Mouse (Mus musculus) frontal cortex, postnatal 36 days (tissue): ENCODE results near the gene Ftsj1.

Experiments
- DNase-seq, 2 experiments: peaks; one replicate each; pipeline ENCODE4 v3.0.0; 2022; ENCODE audit warnings: low spot score in 2 of 2

Gene Ftsj1

GRCm38 (mm10) chrX:8252334-8253285 lies at the start of gene Ftsj1:
Ftsj1 (minus strand) TSS chrX:8252406.
- DNase-seq = peak; percentile 81 to 90

GRCm38 (mm10) chrX:8288621-8289020 lies 36.4 kb upstream of the Ftsj1 start:
- DNase-seq = no peak

DNA sequence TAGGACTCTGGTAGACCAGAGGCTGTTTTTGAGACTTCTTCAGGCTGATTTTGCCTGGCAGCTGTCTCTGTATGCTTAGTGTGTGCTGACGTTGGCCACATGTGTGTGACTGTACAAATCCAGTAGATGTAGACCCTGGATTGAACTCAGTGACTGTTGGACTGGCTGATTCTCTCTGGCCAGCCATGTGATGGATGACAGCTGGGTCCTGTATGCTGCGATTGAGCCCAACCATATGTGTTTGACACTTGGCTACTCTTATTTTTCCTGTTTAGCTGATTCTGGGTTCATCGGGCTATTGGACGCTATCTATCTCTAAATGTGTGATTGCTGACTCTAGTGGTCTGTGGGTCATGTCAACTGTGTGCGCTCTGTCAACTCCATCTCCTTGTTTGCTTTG lies 21.9 kb upstream of the Ftsj1 start:
- no peak for DNase-seq

DNA sequence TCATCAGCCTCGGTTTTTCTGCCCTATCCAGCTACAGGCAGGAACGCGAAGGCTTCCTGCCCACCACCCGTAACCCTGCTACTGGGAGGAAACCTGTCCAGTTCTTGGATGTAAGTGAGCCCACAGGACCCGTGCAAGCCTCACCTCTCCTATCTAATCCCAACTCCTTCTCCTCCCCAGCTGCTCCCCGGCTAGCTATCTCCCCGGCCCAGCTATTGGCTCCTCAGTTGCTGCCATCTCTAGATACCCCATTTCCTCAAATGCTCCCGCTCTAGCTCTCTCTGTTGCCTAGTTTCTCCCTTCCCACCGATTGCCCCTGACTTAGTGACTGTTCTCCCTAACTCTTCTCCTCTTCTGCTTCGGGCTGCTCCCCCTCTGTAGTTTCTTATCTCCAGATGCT lies 19.8 kb upstream of the Ftsj1 start:
- no peak for DNase-seq

- no peak for DNase-seq
Observed at GRCm38 (mm10) chrX:8271083-8271820, 19.0 kb upstream of the Ftsj1 start, which contains the start of gene Slc38a5. Slc38a5 (plus strand) TSS chrX:8271133.

DNA sequence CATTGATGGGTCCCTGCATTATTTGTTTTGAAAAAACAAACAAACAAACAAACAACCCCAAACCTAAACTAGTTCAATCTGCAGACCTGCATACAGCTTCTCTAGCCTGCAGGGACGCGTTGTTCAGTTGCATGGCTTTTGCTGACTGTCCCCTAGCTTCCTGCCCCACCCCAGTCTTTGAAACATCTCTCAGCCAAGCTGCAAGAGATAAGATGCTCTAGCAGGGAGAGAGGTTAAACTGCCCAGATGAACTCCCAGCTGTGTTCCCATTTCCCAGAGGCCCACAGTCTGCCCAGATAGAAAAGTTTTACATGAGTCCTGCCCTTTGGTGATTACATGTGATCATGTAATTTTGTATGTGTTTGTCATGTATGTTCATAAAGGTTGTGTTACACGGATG lies 12.0 kb upstream of the Ftsj1 start:
- DNase-seq = no peak

DNA sequence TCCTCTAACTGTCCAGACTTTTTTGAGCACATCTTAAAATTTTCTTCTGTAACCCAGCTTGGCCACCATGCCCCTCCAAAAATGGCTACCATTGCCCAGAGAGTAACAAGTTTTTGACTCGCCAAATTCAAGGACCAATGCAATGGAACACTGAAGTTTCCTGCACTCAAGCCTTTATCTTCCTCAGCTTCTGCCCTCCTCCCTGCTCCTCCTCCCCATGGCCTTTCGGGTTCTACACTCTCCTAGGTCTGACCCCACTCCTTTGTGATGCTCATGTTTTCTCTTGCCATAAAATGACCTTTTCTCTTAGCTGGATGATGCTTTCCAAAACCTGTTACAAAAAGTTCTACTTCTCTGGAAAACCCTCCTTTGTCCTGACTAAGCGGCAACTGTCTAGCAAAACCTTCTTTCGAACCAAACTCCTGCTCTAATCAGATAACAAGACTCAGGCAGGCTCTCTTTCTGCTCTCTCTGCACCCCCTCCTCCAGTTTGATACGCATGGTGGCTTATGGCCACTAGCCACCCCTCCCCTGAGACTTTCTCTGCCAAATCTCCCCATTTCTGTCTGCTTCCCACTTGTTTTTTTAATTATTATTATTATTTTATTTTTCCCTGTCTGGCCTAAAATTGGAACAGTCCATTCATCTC lies 11.1 kb upstream of the Ftsj1 start:
- DNase-seq = no peak

- DNase-seq = no peak
Observed at GRCm38 (mm10) chrX:8259478-8259877, 7.3 kb upstream of the Ftsj1 start.

DNA sequence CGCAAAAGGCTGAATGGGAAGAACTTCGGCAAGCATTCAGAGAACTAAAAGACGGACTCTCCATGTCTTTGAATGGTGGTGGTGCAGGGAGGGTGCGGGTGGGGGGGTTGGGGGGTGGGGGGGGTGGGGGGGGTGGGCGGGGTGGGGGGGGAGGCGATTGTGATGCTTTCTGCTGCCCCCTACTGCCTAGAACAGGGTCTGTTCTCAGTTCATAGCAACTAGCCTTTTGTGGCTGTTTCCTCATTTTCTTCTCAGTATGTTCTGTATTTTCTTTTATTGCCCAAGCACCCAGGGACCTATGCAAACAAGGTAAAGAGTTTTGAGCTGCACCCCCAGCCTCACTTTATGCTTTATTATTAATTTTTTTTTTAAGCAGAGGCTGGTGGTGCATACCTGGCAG lies 3.6 kb upstream of the Ftsj1 start:
- no peak for DNase-seq

DNA sequence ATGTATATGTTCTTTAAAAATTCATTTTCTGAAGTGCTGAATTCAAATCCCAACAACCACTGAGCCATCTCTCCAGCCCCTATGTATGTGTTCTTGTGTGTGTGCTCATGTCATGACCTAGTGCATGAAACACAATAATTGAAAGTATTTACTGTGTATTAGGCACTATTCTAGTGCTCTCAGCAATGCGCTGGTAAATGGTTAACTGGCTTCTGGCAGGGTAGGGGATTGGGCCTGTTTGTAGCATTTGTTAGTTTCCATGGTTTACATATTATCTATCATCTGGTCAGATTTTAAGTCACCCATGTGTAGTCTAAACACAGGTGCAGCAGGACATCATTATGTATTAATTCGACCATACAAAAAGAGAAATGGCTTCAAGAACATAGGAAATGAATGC lies 1.5 kb upstream of the Ftsj1 start:
- no peak for DNase-seq

- DNase-seq = no peak
Observed at GRCm38 (mm10) chrX:8251789-8252333, 345 bp downstream of the Ftsj1 start.

DNA sequence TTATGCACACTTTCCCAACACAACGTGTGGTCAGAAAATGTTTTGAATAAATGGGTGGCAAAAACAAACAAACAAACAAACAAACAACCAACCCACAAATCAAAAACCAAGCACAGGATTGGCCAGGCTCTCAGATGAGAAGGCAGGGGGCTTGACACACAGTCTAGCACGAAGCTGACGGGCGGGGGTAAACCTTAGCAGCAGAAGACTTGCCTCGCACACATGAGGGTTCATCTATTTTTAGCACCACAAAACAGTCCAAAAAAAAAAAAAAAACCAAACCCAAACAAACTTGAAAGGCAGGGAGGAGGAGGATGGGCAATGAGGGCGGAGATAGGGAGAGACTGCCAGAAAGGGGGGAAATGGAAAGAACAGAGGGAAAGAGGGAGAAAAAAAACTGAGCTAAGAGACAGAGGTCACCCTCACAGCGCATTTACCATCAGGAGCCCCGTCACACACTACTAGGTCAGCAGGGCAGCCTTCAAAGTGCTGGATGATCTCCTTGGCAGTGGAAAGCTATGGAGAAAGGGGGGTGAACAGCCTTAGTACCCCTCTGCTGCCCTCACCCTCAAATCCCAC lies 3.6 kb downstream of the Ftsj1 start:
- no peak for DNase-seq

DNA sequence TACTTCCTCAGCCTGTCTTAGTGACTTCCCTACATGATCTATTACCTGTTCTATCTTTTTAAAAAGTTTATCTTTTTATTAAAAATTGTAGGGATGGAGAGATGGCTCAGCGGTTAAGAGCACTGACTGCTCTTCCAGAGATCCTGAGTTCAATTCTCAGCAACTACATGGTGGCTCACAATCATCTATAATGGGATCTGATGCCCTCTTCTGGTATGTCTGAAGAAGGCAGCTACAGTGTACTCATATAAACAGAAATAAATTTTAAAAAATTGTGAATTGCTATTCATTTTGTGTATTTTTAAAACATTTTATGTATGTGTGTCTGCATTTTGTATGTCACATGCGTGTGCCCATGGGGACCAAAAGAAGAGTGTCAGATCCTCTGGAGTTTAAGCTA lies 4.5 kb downstream of the Ftsj1 start:
- no peak for DNase-seq

GRCm38 (mm10) chrX:8238804-8239395 lies 13.3 kb downstream of the Ftsj1 start:
- no peak for DNase-seq

GRCm38 (mm10) chrX:8236704-8237103 lies 15.5 kb downstream of the Ftsj1 start:
- no peak for DNase-seq

GRCm38 (mm10) chrX:8233602-8234001 lies 18.6 kb downstream of the Ftsj1 start:
- no peak for DNase-seq

DNA sequence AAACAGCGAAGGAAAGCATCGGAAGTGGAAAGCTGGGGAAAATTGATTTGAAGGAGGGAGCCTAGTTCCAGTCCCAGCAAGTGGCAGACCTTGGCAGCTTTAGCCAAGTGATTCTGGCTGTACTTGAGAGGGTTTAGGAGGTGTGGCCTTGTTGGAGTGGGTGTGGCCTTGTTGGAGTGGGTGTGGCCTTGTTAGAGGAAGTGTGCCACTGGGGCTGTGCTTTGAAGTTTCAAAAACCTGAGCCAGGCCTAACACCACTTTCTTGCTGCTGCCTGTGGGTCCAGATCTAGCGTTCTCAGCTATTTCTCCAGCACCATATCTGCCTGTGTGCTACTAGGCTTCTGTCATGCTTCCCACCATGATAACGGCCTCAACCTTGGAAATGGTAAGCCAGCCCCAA lies 21.9 kb downstream of the Ftsj1 start:
- no peak for DNase-seq

DNA sequence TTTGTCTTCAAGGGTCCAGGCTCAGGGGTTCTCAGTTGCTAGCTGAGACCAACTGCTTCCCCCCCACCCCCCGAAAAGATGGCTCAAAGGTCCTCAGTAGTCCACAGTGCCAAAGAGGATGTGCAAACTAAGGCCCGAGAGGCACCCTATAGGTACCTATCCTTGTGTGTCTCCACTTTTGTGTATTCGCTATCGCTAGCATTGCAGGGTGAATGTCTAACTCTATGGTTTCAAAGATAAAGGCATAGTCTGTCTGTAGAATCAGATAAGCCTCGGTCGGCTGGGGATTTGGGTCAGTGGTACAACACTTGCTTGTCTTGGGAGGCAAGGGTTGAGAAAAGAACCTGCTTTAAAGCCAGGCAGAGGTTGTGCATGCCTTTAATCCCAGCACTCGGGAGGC lies 28.7 kb downstream of the Ftsj1 start:
- DNase-seq = no peak

DNA sequence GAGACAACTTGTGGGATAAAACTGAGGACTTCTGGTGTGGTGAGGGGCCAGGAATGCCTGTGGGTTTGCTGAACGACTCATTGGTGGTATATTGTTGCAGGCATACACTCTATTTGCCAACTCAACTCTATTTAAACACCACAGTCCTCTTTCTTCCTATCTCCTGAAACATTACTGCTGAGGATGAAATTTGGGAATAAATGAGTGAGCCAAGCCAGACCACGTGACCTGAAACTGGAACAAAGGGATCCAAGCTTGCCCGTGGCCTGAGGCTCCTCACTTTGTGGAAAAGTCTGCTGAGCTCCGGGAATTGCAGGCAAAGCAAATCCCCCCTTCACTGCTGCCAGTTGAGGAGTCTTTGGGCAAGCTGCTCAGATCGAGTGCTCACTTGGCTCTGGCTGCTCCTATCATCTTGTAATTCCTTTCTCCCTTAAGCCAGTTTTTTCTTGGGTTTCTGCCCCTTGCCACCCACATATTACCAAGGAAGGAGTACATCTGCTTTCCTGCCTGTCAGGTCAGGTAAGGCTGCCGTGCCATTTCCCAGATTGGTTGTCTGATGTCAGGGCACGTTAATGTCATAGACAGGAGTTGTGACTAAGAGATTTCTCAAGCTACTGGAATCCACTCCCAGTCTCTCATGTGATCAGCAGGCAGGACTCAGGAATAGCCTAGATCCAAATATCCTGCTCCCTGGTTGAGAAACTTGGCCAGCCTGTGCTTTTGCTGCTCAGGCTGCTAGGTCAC lies 29.4 kb downstream of the Ftsj1 start:
- DNase-seq = peak; percentile 11 to 44

- DNase-seq = peak; percentile 43 to 64
Observed at GRCm38 (mm10) chrX:8222296-8222677, 29.9 kb downstream of the Ftsj1 start.

DNA sequence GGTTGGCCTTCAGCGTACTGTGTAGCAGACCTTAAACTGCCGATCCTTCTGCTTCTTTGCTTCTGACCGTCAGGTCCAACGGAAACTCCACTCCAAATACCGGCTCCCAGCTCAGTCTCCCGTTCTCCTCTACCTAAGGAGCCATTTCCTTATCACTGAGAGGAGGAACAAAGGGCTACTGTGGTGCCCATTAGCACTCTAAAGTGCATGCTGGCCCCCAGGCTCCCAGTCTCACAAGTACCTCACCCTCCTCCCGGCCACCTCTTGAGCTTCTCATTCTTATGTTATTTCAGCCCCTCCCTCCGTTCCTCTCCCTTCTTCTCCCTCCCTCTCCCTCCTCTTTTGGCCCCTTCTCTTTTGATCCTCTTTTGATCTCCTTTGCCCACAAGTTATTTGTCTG lies 32.6 kb downstream of the Ftsj1 start:
- DNase-seq = no peak
